Mouse (Mus musculus) liver, adult 2 months (tissue): Measurements from ENCODE around the gene Ptpn18.

Experiments
- CTCF ChIP-seq: fragments of 200-500 bp; IDR thresholded peaks from 2 replicates; pipeline ENCODE4 v1.5.1; 2011; ENCODE audit warnings: low read depth, low read length, control low read depth
- POLR2A ChIP-seq: fragments of 200-500 bp; IDR thresholded peaks from 2 replicates; pipeline ENCODE4 v1.6.1; 2011; ENCODE audit warnings: low read length, control low read depth; ENCODE audit not compliant: insufficient read depth; ENCODE audit errors: extremely low read depth

DNA sequence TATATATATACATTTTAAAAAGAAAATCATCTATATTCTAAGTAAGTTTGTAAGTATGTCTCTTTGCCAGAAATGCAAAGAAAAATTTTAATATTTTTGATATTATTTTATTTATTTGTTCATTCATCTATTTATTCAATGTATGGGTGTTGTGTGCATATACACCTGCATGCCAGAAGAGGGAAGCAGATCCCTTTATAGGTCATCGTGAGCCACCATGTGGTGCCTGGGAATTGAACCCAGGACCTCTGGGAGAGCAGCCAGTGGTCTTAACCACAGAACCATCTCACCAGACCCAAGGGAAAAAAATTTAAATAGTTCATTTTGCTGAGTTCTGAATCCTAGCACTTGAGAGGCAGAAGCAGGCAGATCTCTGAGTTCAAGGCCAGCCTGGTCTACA lies 58.7 kb downstream of the Ptpn18 start:
- TF ChIP-seq CTCF (no peak), POLR2A (no peak)
